Mouse (Mus musculus) kidney, embryonic 14.5 days (tissue): ENCODE measurements at regions not wholly inside any gene's neighbourhood (a gene's known extent, or its start where the extent isn't known, plus 50 kb on each side); places are given as distances from the start of the nearest gene placed in this dataset.

Source experiments
- ATAC-seq: fragments of 200-750 bp; cut with Nextera tagmentation; 2 replicates; pipeline ENCODE4 v1.8.0; 2017; ENCODE audit warnings: moderate number of reproducible peaks, mild to moderate bottlenecking, moderate TSS enrichment, moderate library complexity; ENCODE audit not compliant: low FRiP score, low TSS enrichment
- H3K27ac ChIP-seq: fragments of 300-500 bp; sonication (generic); 2 replicates; pipeline ENCODE4 v1.5.1; 2014; ENCODE audit warnings: low read depth, mild to moderate bottlenecking, low read length, moderate library complexity, mixed read lengths
- H3K27me3 ChIP-seq: fragments of 300-500 bp; sonication (generic); 2 replicates; pipeline ENCODE4 v1.6.1; 2014; ENCODE audit warnings: mild to moderate bottlenecking, low read length; ENCODE audit not compliant: control insufficient read depth, insufficient read depth
- H3K36me3 ChIP-seq: fragments of 300-500 bp; sonication (generic); 2 replicates; pipeline ENCODE4 v1.6.1; 2014; ENCODE audit warnings: low read length, mixed read lengths; ENCODE audit not compliant: control insufficient read depth, insufficient read depth
- H3K4me1 ChIP-seq: fragments of 300-500 bp; sonication (generic); 2 replicates; pipeline ENCODE4 v1.6.1; 2014; ENCODE audit warnings: low read length, mixed read lengths; ENCODE audit not compliant: control insufficient read depth, insufficient read depth
- H3K4me2 ChIP-seq: fragments of 300-500 bp; sonication (generic); replicated peaks from 2 replicates; pipeline ENCODE4 v1.6.1; 2014; ENCODE audit warnings: low read depth, mild to moderate bottlenecking, low read length
- H3K4me3 ChIP-seq: fragments of 300-500 bp; sonication (generic); 2 replicates; pipeline ENCODE4 v1.5.1; 2014; ENCODE audit warnings: mild to moderate bottlenecking, low read length
- H3K9ac ChIP-seq: fragments of 300-500 bp; sonication (generic); 2 replicates; pipeline ENCODE4 v1.6.1; 2014; ENCODE audit warnings: low read depth, mild to moderate bottlenecking, low read length, moderate library complexity
- H3K9me3 ChIP-seq: fragments of 300-500 bp; sonication (generic); 2 replicates; pipeline ENCODE4 v1.6.1; 2016; ENCODE audit warnings: low read length; ENCODE audit not compliant: control insufficient read depth
- WGBS: fragments of 180-500 bp; shearing (Covaris S2); extraction: QIAGEN DNeasy Blood & Tissue Kit; methylation state at CpG from one replicate; pipeline ENCODE4 v1.1.7; 2014; 5-methylcytosine and 5-hydroxymethylcytosine counted together

DNA sequence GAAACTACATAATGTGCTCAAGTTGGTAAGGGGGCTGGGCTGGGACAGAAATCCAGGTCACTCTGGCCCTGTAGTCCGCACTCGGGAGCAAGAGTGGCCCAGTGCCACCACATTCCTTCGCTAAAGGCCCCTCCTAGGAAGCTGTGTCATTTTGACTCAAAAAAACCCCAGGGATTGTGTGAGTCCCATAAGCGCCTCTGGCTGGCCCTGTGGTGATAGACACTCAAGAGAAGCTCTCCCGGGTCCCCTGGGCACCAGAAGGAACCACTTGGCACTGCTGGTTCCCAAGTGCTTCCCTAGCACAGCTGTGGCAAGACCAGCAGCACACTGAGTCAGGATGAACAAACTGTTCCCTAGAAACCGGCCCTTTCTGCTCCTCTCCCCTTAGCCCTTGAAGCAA lies 93.1 kb upstream of the Smarca2 start:
- H3K4me1 ChIP-seq = no peaks in the 10 kb centered on the region
- H3K27me3 ChIP-seq = no peaks in the 10 kb centered on the region
- 92% methylated on average over 6 of the region's 6 CpGs for WGBS
- H3K4me2 ChIP-seq = no peak overlapping the region
- no peak for ATAC-seq
- no peak overlapping the region for H3K4me3 ChIP-seq
- no peaks in the 10 kb centered on the region for H3K9me3 ChIP-seq
- no peaks in the 10 kb centered on the region for H3K36me3 ChIP-seq
- no peak overlapping the region for H3K27ac ChIP-seq
- H3K9ac ChIP-seq = no peak overlapping the region

DNA sequence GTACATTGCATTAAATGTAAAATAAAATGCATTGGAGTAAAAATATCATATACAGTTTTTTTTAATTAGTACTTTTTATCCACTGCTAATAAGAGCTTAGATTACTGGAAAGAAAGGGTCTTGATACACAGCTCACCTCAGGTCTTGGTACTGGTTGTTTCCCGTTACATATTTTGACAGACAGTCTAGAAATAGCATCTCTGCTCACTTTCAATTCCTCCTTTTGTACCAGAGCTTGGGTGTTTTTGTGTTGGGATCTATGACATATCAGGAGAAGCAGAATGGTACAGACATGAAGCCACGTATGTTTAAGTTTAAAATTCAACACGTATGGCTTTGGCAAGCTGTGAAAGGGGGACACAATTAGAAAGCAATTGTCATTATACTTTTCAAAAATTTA lies 80.3 kb upstream of the Smarca2 start:
- ATAC-seq = no peak
- WGBS = 92% methylated on average over 3 of the region's 3 CpGs
- no peak overlapping the region for H3K4me3 ChIP-seq

DNA sequence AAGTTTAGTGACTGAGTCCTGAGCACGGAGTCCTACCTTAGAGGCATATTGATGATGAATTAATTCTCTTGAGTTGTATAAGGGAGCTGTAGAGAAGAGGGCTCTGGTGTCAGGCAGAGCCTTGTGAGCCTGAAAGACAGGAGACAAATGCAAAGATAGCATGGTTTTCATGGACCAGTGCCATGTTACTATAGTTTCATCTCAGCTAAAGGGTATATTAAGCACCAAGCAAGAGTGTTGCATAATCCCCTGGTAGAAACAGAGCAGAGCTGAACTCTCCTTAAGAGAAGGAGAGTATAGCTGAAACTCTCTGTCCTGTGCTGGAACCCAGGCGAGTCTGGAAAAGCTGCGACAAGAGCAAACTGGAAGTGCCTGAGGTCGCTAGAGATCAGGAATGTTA lies 73.5 kb upstream of the Smarca2 start:
- Histone ChIP-seq H3K4me3 (no peak overlapping the region), H3K27me3 (no peaks in the 10 kb centered on the region), H3K4me2 (no peak overlapping the region), H3K36me3 (no peaks in the 10 kb centered on the region), H3K4me1 (no peaks in the 10 kb centered on the region), H3K9ac (no peak overlapping the region), H3K9me3 (no peaks in the 10 kb centered on the region), H3K27ac (no peak overlapping the region)
- WGBS = 85% methylated on average over 4 of the region's 4 CpGs
- no peak for ATAC-seq

More for the DNA sequence above, 80.3 kb upstream of the Smarca2 start:
- no peaks in the 10 kb centered on the region for H3K9me3 ChIP-seq
- H3K9ac ChIP-seq = no peak overlapping the region
- no peaks in the 10 kb centered on the region for H3K36me3 ChIP-seq
- H3K4me2 ChIP-seq = no peak overlapping the region
- H3K27me3 ChIP-seq = no peaks in the 10 kb centered on the region
- no peaks in the 10 kb centered on the region for H3K4me1 ChIP-seq
- no peak overlapping the region for H3K27ac ChIP-seq

DNA sequence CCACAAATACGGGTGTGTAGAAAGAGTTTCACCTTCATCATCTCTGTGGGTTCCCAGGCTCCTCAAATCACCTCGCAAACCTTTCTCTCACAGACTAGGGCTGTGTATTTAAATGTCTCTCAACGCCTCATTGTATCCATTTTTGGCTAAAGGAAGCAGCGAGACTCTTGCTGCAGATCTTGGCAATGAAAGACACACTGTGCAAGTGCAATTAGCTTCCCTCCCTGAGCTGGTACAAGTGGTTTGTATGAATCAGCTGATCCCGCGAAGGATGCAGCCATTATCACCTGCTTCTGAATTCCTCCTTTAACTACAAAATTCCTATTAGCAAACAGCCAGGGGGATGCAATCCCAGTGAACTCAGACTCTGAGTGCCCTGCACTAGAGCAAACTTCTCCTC lies 72.3 kb upstream of the Smarca2 start:
- Histone ChIP-seq H3K36me3 (no peaks in the 10 kb centered on the region), H3K27ac (no peak overlapping the region), H3K9ac (no peak overlapping the region), H3K4me1 (no peaks in the 10 kb centered on the region), H3K4me2 (no peak overlapping the region), H3K9me3 (no peaks in the 10 kb centered on the region), H3K4me3 (no peak overlapping the region), H3K27me3 (no peaks in the 10 kb centered on the region)
- ATAC-seq = no peak
- WGBS = 59% methylated on average over 6 of the region's 6 CpGs

DNA sequence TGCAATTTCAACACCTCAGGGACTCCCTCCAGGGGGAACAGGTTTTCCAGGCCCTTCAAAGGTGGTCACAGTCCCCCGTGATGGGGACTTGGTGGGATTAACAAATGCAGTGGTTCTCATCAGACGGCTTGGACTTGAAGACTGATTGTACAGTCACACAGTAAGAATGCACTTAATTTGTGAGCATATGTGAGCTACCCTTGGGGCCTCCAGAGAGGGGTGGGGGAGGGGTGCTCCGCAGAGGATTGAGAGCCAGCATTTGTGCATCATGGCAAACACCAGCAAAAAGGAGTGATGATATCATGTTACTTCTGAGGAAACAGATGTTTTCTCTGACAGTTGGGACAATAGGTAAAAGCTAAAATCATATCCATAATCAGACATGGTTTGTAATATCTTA lies 59.2 kb upstream of the Smarca2 start:
- H3K27me3 ChIP-seq = no peaks in the 10 kb centered on the region; the same call in 1 of the 2 replicates
- no peak overlapping the region for H3K4me2 ChIP-seq
- H3K9ac ChIP-seq = no peak overlapping the region
- no peak overlapping the region for H3K27ac ChIP-seq
- peaks cover 4% of the 10 kb centered on the region; the same call in 1 of the 2 replicates for H3K9me3 ChIP-seq
- ATAC-seq = no peak
- H3K36me3 ChIP-seq = no peaks in the 10 kb centered on the region
- no peaks in the 10 kb centered on the region for H3K4me1 ChIP-seq
- WGBS = 53% methylated on average over 3 of the region's 3 CpGs
- no peak overlapping the region for H3K4me3 ChIP-seq

DNA sequence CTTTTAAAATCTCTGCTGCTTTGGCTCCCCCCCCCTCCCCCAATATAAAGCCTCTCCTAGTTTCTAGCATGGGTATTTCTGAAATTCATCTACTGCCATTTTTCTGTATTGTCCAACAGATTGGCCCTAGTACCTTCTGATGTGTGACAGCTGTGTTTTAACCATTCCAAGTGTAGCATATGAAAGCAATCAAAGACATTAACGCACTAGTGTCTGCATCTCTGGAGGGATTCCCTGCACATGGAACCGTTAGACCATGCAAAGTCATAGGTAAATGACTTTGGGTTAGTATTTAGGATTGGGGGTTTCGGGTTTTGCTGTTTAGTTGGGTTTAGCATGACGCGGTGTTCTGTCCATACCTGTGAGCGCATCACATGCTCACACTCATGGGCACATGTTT lies 57.3 kb upstream of the Smarca2 start:
- no peak for ATAC-seq
- 76% methylated on average over 6 of the region's 6 CpGs for WGBS
- no peaks in the 10 kb centered on the region for H3K36me3 ChIP-seq

DNA sequence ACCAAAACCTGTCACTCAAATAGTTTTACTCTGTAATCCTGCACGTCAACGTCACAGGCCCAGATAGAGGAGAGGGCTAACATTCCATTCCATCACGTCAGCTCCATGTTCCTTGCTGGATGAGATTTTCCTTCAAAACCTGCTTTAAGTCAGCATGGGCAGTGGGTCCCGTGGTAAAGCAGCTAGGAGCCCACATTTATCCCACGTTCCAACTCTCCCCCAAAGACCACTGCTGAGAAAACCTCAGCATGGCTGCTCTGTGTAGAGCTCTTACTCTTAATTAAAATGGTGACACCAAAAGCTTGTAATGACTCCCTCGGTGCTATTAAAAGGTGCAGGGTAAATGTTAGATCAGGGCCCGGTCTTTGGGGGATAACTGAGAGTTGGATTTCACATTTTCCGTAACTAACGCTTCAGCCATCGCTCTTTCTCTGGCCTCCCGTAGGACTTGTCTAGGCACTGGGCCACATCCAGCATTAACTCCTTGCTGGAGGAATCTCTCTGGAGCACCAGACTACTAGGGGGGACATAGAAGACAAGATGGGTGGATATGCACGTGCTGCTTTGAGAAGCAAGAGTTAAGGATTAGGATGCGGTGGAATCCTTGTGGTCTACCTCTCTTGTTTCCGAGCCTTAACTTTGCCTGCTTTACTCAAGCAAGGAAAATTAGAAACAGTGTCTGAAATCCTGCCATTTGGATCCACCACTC lies 56.1 kb upstream of the Smarca2 start:
- no peaks in the 10 kb centered on the region for H3K9me3 ChIP-seq
- no peak overlapping the region for H3K4me3 ChIP-seq
- no peak overlapping the region for H3K27ac ChIP-seq
- no peak overlapping the region for H3K9ac ChIP-seq
- 78% methylated on average over 14 of the region's 14 CpGs for WGBS
- H3K4me2 ChIP-seq = no peak overlapping the region
- no peak for ATAC-seq
- no peaks in the 10 kb centered on the region for H3K4me1 ChIP-seq
- H3K36me3 ChIP-seq = no peaks in the 10 kb centered on the region
- no peaks in the 10 kb centered on the region; the same call in 1 of the 2 replicates for H3K27me3 ChIP-seq

More for the DNA sequence above, 57.3 kb upstream of the Smarca2 start:
- no peak overlapping the region for H3K4me2 ChIP-seq
- H3K4me1 ChIP-seq = no peaks in the 10 kb centered on the region
- no peak overlapping the region for H3K27ac ChIP-seq
- no peak overlapping the region for H3K9ac ChIP-seq
- no peaks in the 10 kb centered on the region for H3K9me3 ChIP-seq
- no peak overlapping the region for H3K4me3 ChIP-seq
- H3K27me3 ChIP-seq = no peaks in the 10 kb centered on the region; the same call in 1 of the 2 replicates

DNA sequence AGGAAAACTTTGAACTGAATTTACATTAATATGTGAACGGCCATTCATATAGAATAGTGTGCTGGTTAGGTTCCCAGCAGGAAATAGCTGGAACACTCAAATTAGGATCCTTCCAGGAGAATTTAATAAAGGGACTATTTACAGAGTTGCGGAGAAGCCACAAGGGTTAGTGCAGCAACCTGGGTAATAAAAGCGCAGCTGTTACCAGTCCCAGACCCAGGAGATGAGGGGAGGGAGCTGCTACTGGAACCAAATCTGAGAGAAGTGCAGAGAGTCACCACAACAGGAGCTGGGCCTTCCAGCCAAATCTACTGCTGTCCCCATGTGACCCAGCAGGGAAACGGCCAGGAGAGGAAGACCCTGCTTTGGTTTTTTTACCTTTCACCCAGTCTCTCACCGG lies 54.6 kb upstream of the Smarca2 start:
- WGBS = 22% methylated on average over 5 of the region's 5 CpGs
- no peak overlapping the region for H3K4me2 ChIP-seq

More for the DNA sequence above, 54.6 kb upstream of the Smarca2 start:
- Histone ChIP-seq H3K9ac (no peak overlapping the region), H3K36me3 (no peaks in the 10 kb centered on the region), H3K4me1 (no peaks in the 10 kb centered on the region), H3K4me3 (no peak overlapping the region), H3K9me3 (no peaks in the 10 kb centered on the region), H3K27ac (no peak overlapping the region), H3K27me3 (no peaks in the 10 kb centered on the region; the same call in 1 of the 2 replicates)
- ATAC-seq = no peak
